Mouse (Mus musculus): Measurements from ENCODE around the gene Galnt6.

DNA sequence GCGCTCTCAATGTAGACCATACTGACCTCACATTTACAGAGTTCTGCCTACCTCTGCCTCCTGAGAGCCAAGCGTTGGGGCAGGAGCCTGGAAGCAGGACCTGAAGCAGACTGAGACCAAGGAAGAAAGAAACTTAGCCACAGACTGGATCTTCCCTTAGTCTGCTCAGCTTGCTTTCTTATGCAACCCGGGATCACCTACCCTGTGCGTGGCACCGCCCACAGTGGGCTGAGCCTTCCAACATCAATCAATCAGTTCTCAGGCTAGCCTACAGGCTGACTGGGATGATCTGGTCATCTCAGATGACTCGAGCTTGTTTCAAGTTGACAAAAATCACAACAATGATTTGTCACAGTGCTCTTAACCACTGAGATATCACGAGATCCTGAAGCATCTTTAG is 24.9 kb upstream of the Galnt6 start:
- TF ChIP-seq CTCF (IDR thresholded peaks at IDR 0.05; ENCODE audit: control insufficient read depth, insufficient read depth, insufficient read length) (no peak), USF1 (IDR thresholded peaks at IDR 0.05; ENCODE audit: low read depth) (no peak), MYOD1 (IDR thresholded peaks at IDR 0.05; ENCODE audit: control insufficient read depth, insufficient read length, low read depth) (no peak), MAX (IDR thresholded peaks at IDR 0.05) (no peak), MYOG (IDR thresholded peaks at IDR 0.05; ENCODE audit: control insufficient read depth, extremely low read depth, insufficient read length) (no peak), CEBPB (IDR thresholded peaks at IDR 0.05; ENCODE audit: low read depth) (no peak)

Data from C2C12 (cell line).